Mouse (Mus musculus): Measurements from ENCODE around the gene Diaph2.
"Not testable (repeated sequence)": the region's sequence is repeated elsewhere in the genome, so short reads cannot be mapped to it uniquely, and the experiment has no call there.

Diaph2 gene

DNA sequence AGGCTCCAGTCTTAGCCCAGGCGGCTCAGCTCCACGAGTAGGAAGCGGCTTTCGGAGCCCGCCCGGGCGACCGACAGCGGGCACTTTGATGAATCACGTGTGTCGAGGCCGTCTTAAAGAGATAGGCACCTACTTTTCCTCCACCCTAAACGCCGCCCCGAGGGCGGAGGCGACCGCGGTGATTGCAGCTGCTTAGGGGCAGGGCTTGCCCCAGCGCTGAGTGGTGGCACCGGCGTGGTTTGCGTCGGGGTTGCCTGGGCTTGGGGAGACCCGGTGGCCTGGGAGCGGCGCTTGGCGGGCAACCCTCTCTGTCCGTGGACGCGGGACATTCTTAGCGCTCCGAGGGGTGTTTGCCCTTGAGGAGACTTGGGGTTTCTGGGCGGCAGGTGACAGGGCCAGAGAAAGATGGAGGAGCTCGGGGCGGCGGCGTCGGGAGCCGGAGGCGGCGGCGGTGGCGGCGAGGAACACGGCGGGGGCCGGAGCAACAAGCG is at the start of gene Diaph2:
Diaph2 (plus strand) TSS at position 172 of the 491 bp plus-strand sequence.
- peak; percentile 91 for DNase-seq (ENCODE audit: low read depth, low spot score)

DNA sequence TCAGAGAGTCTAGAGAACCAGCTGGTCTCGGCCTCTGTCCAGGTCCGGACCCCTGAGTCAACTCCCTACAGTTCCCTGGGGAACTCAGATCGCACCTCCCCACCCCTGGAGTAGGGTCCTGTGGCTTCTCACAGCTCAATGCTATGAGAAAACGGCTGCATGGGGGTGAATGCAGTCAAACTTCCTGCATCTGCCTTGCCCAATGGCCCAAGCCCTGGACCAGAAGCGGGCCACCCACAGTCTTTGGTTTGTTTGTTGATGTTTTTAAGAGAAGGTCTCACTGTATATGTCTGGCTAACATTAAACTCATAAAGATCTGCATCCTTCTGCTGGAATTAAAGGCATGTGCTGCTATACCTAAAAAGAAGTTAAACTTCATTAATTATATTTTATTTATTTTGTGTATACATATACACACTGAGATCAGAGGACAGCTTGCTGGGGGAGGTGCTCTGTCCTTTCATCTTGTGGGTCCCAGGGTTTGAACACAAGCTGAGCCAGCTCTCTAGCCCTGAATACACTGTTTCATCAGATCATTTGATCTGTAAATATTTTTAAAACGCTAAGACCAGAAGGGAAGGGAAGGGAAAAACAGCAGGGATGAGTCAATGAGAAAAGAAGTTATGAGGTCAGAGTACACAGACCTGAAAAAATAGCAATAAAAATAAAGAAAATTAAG is 47.8 kb upstream of the Diaph2 start:
- DNase-seq (ENCODE audit: low read depth, low spot score), result no peak

DNA sequence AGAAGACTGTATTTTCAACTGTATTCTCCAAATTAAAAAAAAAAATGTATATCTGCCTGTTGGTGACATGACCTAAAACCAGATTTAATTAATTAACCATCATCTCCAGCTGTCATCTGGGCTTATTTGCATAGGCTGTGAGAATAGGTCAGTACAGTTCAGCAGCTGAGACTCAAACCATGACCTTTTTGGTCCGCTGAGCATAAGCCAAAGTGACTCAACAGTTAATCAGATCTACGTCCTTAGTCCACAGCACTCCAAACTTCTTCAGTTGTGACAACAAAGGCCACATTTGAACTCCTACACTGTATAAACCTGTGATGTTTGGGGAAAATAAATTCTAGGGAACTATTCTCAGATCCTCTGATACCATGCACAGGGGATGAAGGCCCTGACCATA is 39.9 kb upstream of the Diaph2 start:
- DNase-seq (ENCODE audit: low read depth, low spot score), result no peak

DNA sequence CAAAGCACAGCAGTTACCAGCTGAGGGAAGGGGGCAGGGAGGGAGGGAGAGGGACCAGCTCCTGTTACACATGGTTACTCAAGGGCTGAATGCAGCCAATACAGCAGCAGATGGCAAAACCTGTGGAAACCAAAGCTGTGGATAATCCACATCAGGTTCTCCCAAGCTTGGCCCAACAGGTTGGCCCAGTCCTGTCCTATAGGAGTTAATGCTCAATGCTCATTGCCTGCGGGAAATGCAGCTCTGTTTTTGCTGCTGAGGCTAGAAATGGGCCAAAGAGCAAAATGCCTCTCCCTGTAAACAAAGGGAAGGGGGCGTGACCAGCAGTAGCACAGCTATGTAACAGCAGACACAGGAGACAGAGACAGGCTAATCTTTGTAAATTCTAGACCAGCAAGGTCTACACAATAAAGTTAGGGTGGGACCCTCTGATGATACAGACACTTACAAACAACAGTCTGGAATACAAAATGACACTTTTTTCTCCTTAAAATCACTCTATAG is 20.8 kb upstream of the Diaph2 start:
- DNase-seq (ENCODE audit: low read depth, low spot score), result peak; percentile 25

DNA sequence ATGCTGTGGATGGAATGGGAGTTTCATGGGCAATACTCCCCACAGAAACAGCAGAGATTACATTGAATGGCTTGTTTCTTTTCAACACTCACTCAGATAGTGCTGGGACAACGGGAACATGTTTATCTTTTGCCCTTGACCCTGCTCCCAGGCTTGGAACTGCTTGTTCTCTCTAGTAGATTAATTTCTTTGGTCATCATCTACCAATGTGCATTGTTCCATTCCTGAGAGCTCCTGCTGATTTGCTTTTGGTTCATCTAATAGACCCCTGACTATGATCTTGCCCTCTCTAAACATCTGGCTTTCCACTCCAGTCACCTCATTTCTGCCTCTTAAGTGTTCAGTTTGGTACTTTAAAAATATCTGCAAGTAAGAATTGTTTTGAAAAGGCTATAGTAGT is 13.0 kb upstream of the Diaph2 start:
- no peak for DNase-seq (ENCODE audit: low read depth, low spot score)

DNA sequence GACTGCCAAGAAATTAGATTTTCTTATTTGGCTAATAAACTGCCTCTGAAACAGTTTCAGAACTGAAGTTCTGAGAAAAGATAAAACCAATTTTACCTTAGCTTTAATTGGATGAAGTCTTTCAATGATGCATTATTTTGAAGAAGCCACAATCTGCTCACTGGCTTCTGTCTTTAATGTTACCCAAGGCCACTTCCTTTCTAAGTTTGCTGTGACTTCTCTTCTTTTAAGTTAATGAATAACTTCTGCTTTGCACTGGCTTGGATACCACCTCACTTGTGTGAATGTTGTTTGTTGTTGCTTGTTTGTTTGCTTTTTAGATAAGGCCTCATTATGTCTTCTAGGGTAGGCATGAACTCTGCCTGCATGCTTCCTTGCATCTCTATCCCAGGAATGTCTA is 10.3 kb upstream of the Diaph2 start:
- DNase-seq (ENCODE audit: low read depth, low spot score), result no peak

DNA sequence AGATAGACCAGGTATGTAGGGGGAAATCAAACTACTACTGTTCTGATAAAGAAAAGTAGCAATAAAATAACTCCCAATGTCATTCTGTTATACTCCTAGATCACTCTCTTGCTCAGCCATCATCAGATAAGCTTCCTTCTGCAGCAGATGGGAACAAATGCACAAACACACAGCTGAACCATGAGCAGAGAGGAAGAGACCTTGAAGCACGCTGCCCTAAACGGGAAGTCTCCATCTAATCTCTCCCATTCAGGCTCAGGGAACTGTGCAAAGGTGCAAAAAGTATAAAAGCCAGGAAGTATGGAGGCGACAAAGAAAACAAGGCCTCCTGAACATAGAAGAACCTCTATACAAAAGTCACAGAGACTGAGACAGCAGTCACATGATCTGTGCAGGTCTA is 6.6 kb upstream of the Diaph2 start:
- DNase-seq (ENCODE audit: low read depth, low spot score), result no peak

DNA sequence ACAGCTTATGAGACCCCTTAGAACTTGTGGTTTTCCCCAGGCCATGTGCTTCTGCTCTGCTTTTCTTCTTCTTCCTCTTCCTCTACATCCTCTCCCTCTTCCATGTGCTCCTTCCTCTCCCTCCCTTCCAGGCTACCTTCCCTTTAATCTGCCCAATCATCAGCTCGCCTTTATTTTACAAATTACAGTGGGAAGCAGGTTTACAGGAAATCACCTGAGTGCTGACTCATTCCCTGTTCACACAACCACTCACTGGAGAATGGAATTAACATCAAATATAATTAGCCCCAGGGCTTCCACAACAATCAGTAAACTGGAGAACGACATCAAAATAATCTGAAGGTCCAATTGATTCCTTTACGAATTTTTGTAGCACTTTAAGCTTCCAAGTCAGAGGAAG is 3.6 kb upstream of the Diaph2 start:
- DNase-seq (ENCODE audit: low read depth, low spot score), result peak; percentile 64

DNA sequence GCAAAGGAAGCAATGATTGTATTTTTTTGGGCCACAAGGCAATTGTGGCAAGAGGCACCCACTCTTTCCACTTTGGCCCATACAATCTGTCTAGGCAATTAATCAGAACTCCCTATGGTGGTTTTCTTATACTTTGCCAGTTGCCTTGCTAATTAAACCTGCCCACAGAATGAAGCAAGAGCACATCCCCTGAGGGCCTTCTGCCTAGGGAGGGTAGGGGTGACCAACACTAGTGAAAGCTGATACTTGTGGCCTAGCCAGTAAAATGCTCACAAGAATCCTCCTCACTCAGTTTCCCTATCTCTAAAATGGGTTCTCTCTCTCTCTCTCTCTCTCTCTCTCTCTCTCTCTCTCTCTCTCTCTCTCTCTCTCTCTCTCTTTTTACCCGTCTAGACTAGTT is 440 bp upstream of the Diaph2 start:
- DNase-seq (ENCODE audit: low read depth, low spot score), result peak; percentile 14

DNA sequence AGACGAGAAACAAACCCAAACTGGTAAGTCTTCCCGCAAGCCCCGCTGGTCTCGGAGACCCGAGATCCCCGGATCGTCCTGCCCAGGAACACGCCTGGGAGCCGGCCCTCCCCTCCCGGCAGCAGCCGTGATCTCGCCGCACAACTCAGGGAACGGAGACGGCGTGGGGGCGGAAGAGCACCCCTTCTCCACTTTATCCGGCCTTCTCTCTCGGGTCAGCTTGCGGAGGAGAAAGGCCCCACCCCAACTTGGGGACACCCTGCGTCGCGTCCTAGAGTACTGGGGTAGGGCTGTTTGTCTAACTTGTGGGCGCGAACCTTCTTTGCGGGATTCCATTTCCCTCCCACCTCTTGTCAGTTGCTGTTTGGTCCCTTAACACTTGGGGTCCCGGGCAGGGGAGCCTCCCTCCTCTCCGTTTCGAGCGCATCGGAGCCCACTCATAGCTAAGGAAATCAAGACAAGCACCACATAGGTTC is 590 bp downstream of the Diaph2 start:
- peak; percentile 53 for DNase-seq (ENCODE audit: low read depth, low spot score)

DNA sequence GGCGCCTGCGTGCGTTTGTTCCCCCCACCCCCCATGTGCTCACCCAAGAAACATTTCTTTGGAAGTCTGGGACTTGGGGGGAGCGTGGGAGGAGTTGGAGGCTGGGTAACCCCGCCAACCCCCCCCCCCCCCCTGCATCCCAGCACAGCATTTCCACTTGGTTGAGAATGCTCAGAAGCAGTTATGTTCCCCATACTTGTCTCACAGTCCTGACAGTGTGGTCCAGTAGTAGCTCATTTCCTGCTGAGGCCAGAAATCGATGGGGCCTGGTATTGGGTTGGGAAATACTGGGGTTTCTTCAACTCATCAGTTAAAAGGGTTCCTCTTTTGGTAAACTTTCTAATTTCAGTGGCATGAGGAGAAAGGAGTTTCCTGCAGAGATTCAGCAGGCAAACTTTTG is 1.1 kb downstream of the Diaph2 start:
- no peak for DNase-seq (ENCODE audit: low read depth, low spot score)

DNA sequence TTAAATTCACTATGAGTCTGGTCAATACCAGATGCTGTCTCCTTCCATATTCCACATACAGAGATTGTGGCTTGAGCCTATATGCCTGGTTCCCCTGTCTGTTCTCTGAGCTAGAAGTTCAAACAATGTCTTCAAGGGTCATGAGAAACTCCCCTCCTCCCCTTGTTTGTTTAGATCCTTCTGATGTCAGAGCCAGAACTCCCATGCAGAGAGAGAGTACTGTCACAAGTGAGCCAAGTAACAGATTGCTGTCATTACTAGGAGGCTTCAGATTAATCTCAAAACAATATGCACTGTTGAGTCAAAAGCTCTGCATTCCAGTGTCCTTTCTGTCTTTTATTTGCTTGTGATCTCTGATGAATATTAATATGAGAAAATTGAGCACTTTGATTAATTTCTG is 7.1 kb downstream of the Diaph2 start:
- no peak for DNase-seq (ENCODE audit: low read depth, low spot score)

DNA sequence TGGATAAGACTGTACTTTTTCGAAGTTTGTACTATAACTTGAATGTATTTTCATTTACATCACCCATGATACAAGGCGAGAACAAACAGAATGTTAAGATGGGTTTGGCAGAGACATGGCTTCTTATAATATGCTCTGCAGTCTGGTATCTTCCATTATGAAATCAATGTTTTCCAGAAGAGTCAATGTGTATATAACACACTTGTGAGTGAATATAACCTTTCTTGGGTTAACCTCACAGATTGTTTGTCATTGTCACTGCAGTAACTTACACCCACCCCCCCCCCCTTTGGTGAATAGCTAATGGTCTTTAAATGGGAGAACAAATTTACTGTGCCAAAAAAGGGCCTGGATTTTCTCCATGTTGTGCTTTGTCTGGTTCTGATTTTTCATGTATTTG is 13.1 kb downstream of the Diaph2 start:
- DNase-seq (ENCODE audit: low read depth, low spot score), result no peak

DNA sequence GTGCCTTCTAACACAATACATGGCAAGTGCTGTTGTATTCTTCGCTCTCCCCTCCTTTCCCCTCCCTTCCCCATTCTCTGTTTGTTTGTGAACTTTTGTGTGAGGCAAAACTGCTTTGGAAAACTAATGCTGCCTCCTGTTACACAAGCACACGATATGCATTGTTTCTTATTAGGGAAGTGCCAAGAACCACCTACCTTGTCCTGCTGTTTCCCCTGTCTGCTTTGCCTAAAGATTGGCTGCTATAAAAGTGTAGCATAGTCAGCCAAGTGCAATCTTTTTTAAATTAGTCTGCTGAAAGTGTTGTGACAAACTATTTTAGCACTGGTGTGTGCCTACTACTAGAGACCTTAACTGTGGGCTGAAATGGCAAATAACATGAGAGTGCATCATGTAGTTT is 15.8 kb downstream of the Diaph2 start:
- no peak for DNase-seq (ENCODE audit: low read depth, low spot score)

DNA sequence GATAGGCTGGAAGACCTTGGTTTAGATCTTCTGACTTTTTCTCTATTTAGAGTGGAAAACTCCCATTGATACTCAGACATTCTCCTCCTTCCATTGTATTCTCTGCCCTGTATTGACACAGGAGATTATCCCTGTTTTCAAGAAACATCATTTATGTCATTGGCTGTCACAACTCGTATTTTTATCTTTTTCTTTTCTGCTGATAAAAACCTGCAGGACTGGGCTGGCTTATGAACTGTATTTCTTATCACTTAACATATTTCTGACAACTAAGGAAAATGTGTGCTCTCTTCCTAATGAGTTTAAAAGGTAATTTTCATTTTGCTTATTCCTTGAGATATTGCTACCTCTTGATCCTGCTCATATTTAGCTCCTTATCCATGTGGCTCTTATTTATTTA is 17.3 kb downstream of the Diaph2 start:
- DNase-seq (ENCODE audit: low read depth, low spot score), result no peak

DNA sequence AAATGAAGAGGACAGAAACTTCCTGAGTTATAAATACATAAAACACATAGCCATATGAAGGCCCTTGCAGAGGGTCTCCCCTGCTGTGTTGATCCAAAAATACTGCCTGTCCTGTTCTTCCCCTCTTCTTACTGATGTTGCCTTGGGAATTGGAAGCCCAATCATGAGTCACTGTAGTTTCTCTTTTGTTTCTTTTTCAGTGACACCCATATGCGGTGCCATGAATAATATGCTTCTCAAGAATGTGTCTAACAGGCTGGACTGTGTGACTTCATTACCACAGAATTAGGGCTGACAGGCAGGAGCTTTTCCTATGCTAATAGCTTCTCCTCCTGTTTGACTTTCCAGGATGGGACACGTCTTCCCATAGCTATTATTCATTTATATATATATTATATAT is 21.1 kb downstream of the Diaph2 start:
- DNase-seq (ENCODE audit: low read depth, low spot score), result no peak

DNA sequence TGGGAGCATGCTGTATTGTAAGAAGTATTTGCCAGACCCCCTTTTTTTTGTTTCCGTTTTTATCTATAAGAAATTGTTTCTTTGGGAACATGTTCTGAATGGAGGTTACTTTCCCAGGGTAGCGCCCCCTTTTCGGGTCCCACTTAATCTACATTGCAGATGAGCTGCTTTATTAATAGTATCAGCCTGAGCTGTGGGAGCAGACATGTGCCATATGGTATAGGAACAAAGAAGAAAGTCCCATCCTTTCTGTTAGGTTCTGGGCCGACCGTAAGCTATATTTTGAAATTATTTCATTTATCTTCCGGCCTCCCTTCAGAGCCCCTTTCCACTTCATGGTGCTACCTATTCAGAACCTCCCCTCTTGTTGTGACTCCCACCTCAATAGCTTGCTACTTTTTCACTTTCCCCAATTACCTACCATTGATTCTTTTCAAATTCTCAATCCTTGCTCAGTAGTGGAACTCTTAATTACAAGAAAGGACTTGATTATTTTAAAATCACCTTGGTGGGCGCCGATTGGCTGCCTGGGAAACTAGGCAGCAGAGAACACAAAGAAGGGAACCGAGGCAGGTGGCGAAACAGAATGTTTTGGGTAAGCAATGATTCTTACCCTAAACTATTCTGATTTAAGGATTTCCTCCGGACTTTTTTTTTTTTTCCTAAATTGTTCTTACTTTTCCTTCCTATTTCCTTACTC is 24.2 kb downstream of the Diaph2 start:
- no peak for DNase-seq (ENCODE audit: low read depth, low spot score)

DNA sequence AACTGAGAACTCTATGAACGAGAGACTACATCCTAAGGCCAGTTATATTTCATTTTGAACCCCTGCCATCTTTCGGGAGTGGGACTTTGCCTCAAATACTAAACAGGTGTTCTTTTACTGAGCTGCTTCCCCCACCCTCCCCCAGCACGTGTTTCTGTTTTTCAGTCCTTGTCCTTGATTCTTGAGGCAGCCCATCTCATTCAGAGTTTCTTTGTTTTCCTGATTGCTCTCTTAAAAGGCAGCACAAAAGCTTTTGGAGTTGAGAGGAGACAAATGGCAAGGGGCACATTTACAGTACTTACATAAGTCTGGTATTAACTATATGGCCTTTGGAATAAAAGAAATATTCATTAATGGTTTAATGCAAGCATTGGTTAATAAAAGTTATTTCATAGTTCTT is 24.9 kb downstream of the Diaph2 start:
- peak; percentile 65 for DNase-seq (ENCODE audit: low read depth, low spot score)

DNA sequence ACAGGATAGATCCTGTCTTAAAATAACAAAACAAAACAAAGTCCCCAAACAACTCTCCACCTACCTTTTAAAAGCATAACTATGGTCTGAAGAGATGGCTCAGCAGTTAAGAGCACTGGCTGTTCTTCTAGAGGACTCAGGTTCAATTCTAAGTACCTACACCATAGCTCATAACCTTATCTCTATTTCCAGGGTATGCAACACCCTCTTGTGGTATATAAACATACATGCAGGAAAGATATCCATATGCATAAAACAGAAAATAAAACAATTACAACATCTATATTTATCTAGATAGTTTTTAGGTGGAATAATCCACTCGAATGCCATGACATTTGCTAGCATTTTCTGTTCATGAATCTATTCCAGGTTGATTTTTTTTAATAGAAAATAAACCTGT is 27.2 kb downstream of the Diaph2 start:
- DNase-seq (ENCODE audit: low read depth, low spot score), result no peak

DNA sequence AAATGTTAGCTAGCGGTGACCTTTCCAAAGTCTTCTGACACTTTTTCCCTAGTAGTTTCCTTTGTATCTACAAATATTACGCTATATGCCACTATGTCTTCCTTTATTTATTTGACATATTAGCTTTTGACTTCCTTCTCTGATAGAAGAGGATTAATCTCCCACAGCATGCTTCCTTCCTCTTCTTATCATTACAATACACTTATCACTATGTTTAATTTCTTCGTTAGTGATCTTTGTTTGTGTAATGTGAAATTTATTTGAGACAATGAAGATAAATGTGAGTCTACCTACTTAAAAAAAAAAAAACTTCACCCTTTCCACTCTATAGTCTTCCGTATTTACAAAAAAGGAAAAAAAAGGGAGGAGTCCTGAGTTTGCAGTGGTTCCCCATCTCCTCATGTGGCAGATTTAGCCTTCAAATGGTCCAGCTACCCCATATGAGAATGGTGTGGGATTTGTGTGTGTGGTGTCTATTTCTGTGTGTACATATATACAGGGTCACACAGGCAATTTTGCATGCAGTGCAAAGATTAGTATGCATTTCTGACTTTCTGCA is 27.9 kb downstream of the Diaph2 start:
- no peak for DNase-seq (ENCODE audit: low read depth, low spot score)

DNA sequence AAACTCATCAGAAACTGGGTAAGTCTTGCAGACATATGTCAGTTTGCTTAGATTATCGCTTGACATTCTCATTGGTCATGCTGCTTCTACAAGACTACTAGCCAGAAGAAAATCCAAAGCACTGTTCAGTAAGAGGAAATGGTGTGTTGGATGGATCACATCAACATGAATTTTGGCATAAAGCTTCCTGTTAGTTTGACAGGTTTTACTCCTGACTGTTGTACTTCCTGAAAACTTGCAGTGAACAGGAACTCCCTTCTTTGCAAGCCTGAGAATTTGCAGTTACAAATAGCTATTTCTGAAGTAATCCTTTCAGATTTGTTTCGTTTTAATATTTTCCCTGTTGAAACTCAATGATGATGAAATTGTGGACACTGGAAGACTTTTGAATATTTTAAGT is 32.3 kb downstream of the Diaph2 start:
- no peak for DNase-seq (ENCODE audit: low read depth, low spot score)

DNA sequence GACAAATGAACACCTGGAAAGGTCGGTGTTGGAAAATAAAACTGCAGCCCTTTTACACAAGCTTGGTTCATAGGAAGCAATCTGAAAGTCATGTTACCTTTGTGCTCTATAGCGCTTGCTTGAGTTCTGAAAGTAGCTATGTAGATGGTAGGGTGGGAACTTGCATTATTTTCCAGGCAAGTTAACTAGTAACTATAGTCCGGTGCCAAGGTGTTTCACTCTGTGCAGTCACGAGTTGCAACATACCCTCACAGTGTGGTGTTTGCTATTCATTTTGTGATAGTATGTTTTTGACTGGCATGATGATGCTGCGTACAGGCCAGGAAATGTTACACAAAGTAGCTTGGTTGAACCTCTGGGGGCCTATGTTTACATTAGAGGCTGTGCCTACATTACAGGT is 34.5 kb downstream of the Diaph2 start:
- no peak for DNase-seq (ENCODE audit: low read depth, low spot score)

DNA sequence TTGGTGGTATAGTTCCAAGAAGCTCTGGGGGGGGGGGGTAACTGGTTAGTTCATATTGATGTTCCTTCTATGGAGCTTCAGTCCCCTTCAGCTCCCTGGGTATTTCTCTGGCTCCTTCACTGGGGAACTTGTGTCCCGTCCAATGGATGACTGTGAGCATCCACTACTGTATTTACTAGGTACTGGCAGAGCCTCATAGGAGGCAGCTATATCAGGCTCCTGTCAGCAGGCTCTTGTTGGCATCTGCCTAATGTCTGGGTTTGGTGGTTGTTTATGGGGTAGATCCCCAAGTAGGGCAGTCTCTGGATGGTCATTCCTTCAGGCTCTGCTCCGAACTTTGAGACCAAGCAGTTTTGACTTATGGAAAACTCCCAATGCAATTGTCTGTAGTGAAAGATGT is 50.4 kb downstream of the Diaph2 start:
- DNase-seq (ENCODE audit: low read depth, low spot score), result not testable (repeated sequence)

Data from R1 (cell line).